Mouse (Mus musculus) embryonic facial prominence, embryonic 11.5 days (tissue): ENCODE results near the gene Ppm1j. TPM values are rescaled to one million over a fixed set of nuclear protein-coding genes. Genes with fewer than 3 reads are reported as not detected.
"Not testable (repeated sequence)": the region's sequence is repeated elsewhere in the genome, so short reads cannot be mapped to it uniquely, and the experiment has no call there.

Source experiments
- ATAC-seq: fragments of 200-750 bp; cut with Nextera tagmentation; replicated peaks from 2 replicates; pipeline ENCODE4 v1.8.0; 2017; ENCODE audit warnings: low read depth; ENCODE audit not compliant: insufficient number of reproducible peaks, low FRiP score, low TSS enrichment
- DNase-seq: peaks from one replicate; pipeline ENCODE4 v3.0.0-alpha.2; 2015; ENCODE audit warnings: low spot score
- H3K27ac ChIP-seq: fragments of 300-500 bp; sonication (generic); replicated peaks from 2 replicates; pipeline ENCODE4 v1.5.1; 2014; ENCODE audit warnings: mild to moderate bottlenecking, low read depth, low read length, control low read depth
- H3K27me3 ChIP-seq: fragments of 300-500 bp; sonication (generic); 2 replicates; pipeline ENCODE4 v1.6.1; 2014; ENCODE audit warnings: mild to moderate bottlenecking, low read length, moderate library complexity, mixed read lengths; ENCODE audit not compliant: control insufficient read depth, insufficient read depth
- H3K36me3 ChIP-seq: fragments of 300-500 bp; sonication (generic); replicated peaks from 2 replicates; pipeline ENCODE4 v1.6.1; 2014; ENCODE audit warnings: low read depth, mild to moderate bottlenecking, low read length, moderate library complexity, mixed read lengths; ENCODE audit not compliant: control insufficient read depth, insufficient read depth
- H3K4me1 ChIP-seq: fragments of 300-500 bp; sonication (generic); 2 replicates; pipeline ENCODE4 v1.6.1; 2014; ENCODE audit warnings: low read length, mixed read lengths; ENCODE audit not compliant: control insufficient read depth, insufficient read depth
- H3K4me2 ChIP-seq: fragments of 300-500 bp; sonication (generic); 2 replicates; pipeline ENCODE4 v1.6.1; 2014; ENCODE audit warnings: low read depth, mild to moderate bottlenecking, control low read depth, low read length, moderate library complexity
- H3K4me3 ChIP-seq: fragments of 300-500 bp; sonication (generic); 2 replicates; pipeline ENCODE4 v1.5.1; 2014; ENCODE audit warnings: low read depth, low read length, control low read depth
- H3K9ac ChIP-seq: fragments of 300-500 bp; sonication (generic); replicated peaks from 2 replicates; pipeline ENCODE4 v1.6.1; 2014; ENCODE audit warnings: mild to moderate bottlenecking, control low read depth, low read length
- H3K9me3 ChIP-seq: fragments of 300-500 bp; sonication (generic); replicated peaks from 2 replicates; pipeline ENCODE4 v1.6.1; 2016; ENCODE audit warnings: mild to moderate bottlenecking, low read length, inconsistent platforms, mixed read lengths; ENCODE audit not compliant: control insufficient read depth
- WGBS: fragments of 180-500 bp; shearing (Covaris S2); extraction: QIAGEN DNeasy Blood & Tissue Kit; methylation state at CpG from one replicate; pipeline ENCODE4 v1.1.7; 2014; 5-methylcytosine and 5-hydroxymethylcytosine counted together
- polyA plus RNA-seq: library from polyadenylated mRNA; unstranded; fragments of >200 nt; fragmentation: Nextera tagmentation; extraction: Ambion mirVana; gene quantifications from 2 replicates; pipeline ENCODE4 v1.2.1, GENCODE M21; 2014

Ppm1j gene
- polyA plus RNA-seq = 1.2 and 2.1 TPM in 2 replicates

DNA sequence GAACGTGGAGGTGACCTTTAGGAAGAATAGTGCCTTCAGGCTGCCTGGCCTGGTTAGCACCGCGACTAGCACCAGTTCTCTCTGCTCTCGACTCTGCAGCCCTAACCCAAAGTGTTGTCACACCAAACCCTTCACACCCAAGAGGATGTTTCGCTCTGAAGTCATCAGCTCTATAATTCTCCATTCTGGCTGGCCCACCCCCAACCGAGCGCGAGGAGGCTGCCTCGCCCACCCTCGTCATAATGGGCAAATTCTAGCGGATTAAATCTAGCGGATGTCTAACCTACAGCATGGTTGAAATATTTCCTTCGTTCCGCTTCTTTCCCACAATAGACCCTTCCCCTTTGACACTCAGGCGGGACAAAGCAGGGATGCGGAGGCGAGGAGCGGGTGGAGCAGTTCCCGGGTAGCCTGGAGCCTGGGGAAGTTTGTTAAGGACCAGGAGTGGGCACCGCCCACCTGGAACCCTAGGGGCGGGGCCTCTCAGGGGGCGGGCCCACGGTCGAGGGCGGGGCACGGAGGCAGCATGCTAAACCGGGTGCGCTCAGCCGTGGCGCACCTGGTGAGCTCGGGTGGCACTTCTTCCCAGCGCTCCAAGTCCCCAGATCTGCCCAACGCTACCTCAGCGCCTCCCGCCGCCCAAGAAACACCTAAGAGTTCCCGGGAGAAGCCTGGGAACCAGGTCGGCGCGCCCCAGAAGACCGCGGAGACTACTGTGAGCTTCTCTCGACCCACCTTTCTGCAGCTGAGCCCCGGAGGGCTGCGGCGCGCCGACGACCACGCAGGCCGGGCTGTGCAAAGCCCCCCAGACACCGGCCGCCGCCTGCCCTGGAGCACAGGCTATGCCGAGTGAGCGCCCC, at the start of gene Ppm1j:
Gene Ppm1j (plus strand): TSS at position 496 of the 860 bp plus-strand sequence.
- peaks cover 4% of the 10 kb centered on the region for H3K4me1 ChIP-seq
- no peaks in the 10 kb centered on the region for H3K36me3 ChIP-seq
- peak within 1 kb of the TSS; percentile 91 for H3K4me2 ChIP-seq
- WGBS = 1% methylated on average over 56 of the region's 56 CpGs
- H3K27ac ChIP-seq = no peak within 1 kb of the TSS
- H3K27me3 ChIP-seq = peaks cover 56% of the 10 kb centered on the region
- DNase-seq (peak; percentile 75), ATAC-seq (peak; percentile 47; the same call in 1 of the 2 replicates)
- H3K9me3 ChIP-seq = no peaks in the 10 kb centered on the region
- H3K9ac ChIP-seq = peak within 1 kb of the TSS; percentile 23; the same call in 1 of the 2 replicates
- peak within 1 kb of the TSS; percentile 44 for H3K4me3 ChIP-seq

DNA sequence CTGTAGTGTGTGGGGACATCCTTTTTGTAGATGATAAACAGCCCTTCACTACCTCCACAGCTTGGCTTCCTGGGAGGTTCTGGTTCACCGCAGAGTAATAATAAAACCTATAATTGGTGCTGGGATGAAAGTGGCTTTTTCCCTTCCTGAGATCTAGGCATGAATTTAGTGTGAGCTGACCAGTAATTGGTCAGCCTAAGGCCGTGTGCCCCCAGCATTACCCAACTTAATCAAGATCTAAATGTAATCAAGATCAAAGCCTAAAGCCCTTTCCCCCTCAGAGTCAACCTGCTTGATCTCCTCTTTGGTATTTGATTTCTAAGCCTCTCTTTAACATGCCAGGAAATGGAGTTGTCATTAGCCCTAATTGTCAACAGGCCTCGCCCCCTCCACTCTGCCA, 47.9 kb upstream of the Ppm1j start:
- no peak overlapping the region for H3K9ac ChIP-seq
- no peak overlapping the region for H3K27ac ChIP-seq
- H3K4me2 ChIP-seq = no peak overlapping the region
- no peaks in the 10 kb centered on the region for H3K4me1 ChIP-seq
- 36% methylated on average over 3 of the region's 3 CpGs for WGBS
- H3K36me3 ChIP-seq = no peaks in the 10 kb centered on the region
- no peaks in the 10 kb centered on the region for H3K9me3 ChIP-seq
- H3K27me3 ChIP-seq = no peaks in the 10 kb centered on the region
- ATAC-seq (no peak; the same call in 1 of the 2 replicates), DNase-seq (peak; percentile 30)
- no peak overlapping the region for H3K4me3 ChIP-seq

DNA sequence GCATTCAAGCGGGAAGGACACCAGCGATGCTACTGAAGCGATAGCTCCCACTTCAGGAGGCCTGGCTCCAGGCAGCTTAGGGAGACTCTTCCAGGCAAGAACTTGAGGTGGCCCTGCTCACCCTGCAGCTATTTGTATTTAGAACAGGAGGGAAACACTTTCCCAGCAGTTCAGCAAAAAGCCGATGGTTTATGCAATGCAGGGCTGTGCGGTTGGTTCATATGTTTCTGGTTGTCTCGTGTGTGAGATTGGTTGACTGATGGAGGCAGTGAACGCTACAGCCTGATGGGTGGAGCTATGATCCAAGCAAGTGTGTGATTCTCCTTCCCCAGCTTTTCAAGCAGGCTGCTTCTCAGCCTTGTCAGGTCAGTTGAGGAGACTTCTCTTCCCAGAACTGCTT, 46.2 kb upstream of the Ppm1j start:
- Histone ChIP-seq H3K4me3 (no peak overlapping the region), H3K27ac (no peak overlapping the region), H3K4me2 (no peak overlapping the region), H3K9ac (no peak overlapping the region), H3K27me3 (no peaks in the 10 kb centered on the region), H3K36me3 (no peaks in the 10 kb centered on the region), H3K9me3 (no peaks in the 10 kb centered on the region), H3K4me1 (no peaks in the 10 kb centered on the region)
- DNase-seq = peak; percentile 48
- WGBS = 46% methylated on average over 7 of the region's 7 CpGs
- no peak for ATAC-seq

DNA sequence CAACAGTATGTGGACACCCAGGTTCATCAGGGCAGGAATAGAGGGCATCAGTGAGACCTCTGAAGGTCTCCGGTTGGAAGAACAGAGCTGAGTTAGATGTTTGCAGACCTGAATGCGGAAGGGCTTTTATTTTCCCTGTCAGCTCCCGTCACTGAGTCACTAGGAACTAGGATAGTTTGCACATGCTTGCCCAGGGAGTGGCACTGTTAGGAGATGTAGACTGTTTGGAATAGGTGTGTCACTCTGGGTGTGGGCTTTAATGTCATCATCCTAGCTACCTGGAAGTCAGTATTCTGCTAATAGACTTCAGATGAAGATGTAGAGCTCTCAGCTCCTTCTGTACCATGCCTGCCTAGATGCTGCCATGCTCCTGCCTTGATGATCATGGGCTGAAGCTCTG, 38.9 kb upstream of the Ppm1j start:
- no peaks in the 10 kb centered on the region for H3K9me3 ChIP-seq
- no peak for DNase-seq
- no peak overlapping the region for H3K9ac ChIP-seq
- H3K27ac ChIP-seq = no peak overlapping the region
- H3K4me1 ChIP-seq = no peaks in the 10 kb centered on the region
- H3K4me2 ChIP-seq = no peak overlapping the region
- 94% methylated on average over 3 of the region's 3 CpGs for WGBS
- no peak for ATAC-seq
- no peaks in the 10 kb centered on the region for H3K27me3 ChIP-seq
- no peak overlapping the region for H3K4me3 ChIP-seq
- H3K36me3 ChIP-seq = no peaks in the 10 kb centered on the region

DNA sequence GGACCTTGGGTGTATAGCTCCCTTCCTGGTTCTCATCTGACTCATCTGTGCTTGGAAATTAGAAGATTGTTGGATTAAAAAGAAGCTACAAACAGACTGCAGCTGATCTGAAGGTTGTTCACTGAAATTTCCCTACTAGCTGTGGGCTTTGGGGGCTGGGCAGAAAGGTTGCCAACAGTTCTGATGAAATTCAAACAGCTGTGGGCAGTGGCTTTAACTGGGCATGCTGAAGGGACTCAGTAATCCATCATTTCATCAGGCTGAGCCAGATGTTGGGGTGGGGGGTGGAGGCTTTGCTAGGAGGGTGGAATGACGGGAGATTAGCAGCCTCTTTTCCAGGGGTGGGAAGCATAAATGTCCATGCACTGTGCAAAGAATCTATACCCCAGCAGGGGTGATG, 37.7 kb upstream of the Ppm1j start:
- Histone ChIP-seq H3K4me2 (no peak overlapping the region), H3K9me3 (no peaks in the 10 kb centered on the region), H3K9ac (no peak overlapping the region), H3K4me1 (no peaks in the 10 kb centered on the region), H3K4me3 (no peak overlapping the region), H3K27me3 (no peaks in the 10 kb centered on the region), H3K36me3 (no peaks in the 10 kb centered on the region), H3K27ac (no peak overlapping the region)
- 44% methylated on average over 1 of the region's 1 CpGs for WGBS
- no peak for ATAC-seq
- no peak for DNase-seq

DNA sequence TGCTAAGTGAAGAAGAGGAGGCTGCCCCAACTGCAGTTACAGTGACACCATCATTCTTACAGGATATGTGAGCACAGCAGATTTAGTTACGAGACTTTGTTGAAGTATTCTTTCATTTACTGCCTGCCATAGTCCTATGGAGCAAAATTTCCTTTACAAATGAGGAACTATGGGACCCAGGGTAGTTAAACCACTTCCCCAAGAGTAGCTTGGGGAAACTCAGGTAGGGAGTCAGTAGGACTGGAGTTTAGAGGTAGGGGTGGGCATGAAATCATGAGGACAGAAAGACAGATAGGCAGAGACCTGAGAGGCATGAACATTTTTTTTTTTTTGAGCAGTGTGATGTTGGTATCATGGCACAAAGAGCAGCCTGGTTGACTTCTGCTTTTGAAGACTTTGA, 37.0 kb upstream of the Ppm1j start:
- Histone ChIP-seq H3K36me3 (no peaks in the 10 kb centered on the region), H3K4me1 (no peaks in the 10 kb centered on the region), H3K9me3 (no peaks in the 10 kb centered on the region), H3K4me3 (no peak overlapping the region), H3K4me2 (no peak overlapping the region), H3K9ac (no peak overlapping the region), H3K27ac (no peak overlapping the region), H3K27me3 (no peaks in the 10 kb centered on the region)
- DNase-seq (no peak), ATAC-seq (no peak)
- WGBS = 82% methylated on average over 1 of the region's 1 CpGs

DNA sequence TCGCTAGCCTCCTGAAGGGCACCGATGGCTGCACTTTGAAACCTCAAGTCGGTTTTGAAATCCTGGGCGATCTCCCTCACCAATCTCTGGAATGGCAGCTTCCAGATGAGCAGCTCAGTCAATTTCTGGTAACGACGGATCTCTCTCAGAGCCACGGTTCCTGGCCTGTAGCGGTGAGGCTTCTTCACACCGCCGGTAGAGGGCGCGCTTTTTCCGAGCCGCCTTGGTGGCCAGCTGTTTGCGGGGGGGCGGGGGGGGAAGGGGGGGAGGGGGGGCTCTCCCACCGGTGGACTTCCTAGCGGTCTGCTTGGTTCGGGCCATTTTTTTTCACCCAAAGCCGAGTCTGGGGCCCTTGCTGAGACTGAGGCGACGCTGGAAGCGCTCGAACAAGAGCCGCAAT, 28.0 kb upstream of the Ppm1j start:
- not testable (repeated sequence) for H3K4me2 ChIP-seq, H3K4me3 ChIP-seq

DNA sequence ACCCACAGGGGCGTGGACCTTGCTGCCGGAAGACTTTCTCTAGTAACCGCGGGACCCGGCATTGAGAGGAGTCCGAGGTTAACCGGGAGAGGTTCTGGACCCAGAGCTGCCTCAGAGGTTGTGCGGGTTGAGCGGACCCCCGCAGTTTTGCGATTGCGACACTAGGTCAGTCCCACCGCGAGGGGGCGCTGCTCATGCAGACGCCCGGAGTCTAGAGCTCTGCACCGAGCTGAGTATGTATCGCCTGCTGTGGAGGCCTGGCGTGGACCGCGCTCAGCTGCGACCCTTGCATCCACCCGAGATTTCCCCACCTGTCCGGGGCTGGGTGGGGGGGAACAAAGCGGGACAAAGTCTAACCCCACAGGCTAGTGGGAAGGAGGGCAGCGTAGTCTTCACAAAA, 22.4 kb upstream of the Ppm1j start:
- Histone ChIP-seq H3K27me3 (no peaks in the 10 kb centered on the region), H3K36me3 (no peaks in the 10 kb centered on the region), H3K9me3 (no peaks in the 10 kb centered on the region), H3K9ac (peak overlapping the region; percentile 62), H3K4me3 (peak overlapping the region; percentile 31), H3K27ac (no peak overlapping the region), H3K4me2 (peak overlapping the region; percentile 65), H3K4me1 (no peaks in the 10 kb centered on the region; the same call in 1 of the 2 replicates)
- ATAC-seq (peak; percentile 77), DNase-seq (peak; percentile 92)
- WGBS = 3% methylated on average over 27 of the region's 27 CpGs

More for the DNA sequence above, 28.0 kb upstream of the Ppm1j start:
- not testable (repeated sequence) for H3K9me3 ChIP-seq, H3K36me3 ChIP-seq, ATAC-seq, H3K9ac ChIP-seq, H3K27me3 ChIP-seq, H3K27ac ChIP-seq, H3K4me1 ChIP-seq
- peak; percentile 60 for DNase-seq
- 20% methylated on average over 23 of the region's 25 CpGs for WGBS
